Mouse (Mus musculus) retina, postnatal 1 day (tissue): ENCODE data around the gene Ly6g6f.

Experiments
- DNase-seq: peaks from one replicate; pipeline ENCODE4 v3.0.0-alpha.2; 2012

The Ly6g6f gene

GRCm38 (mm10) chr17:35077285-35077684, 8.1 kb downstream of the Ly6g6f start:
- DNase-seq: no peak

GRCm38 (mm10) chr17:35076507-35077176, 8.8 kb downstream of the Ly6g6f start, which contains the start of gene Ly6g6e:
Ly6g6e (plus strand) TSS chr17:35076902.
- DNase-seq: no peak

- DNase-seq: no peak
Measured at GRCm38 (mm10) chr17:35074097-35074496, 11.3 kb downstream of the Ly6g6f start.

GRCm38 (mm10) chr17:35071454-35071853, 14.0 kb downstream of the Ly6g6f start:
- no peak for DNase-seq

GRCm38 (mm10) chr17:35070556-35071229, 14.7 kb downstream of the Ly6g6f start:
- DNase-seq: no peak

- no peak for DNase-seq
Measured at GRCm38 (mm10) chr17:35068213-35068914, 17.0 kb downstream of the Ly6g6f start.

GRCm38 (mm10) chr17:35066084-35066483, 19.3 kb downstream of the Ly6g6f start, which contains the start of gene Mpig6b:
Mpig6b (minus strand) TSS chr17:35066184.
- DNase-seq: no peak

GRCm38 (mm10) chr17:35064951-35065947, 20.2 kb downstream of the Ly6g6f start, which contains the start of gene Ly6g6c:
Ly6g6c (plus strand) TSS chr17:35065388.
- peak; percentile 40 for DNase-seq

- DNase-seq: no peak
Measured at GRCm38 (mm10) chr17:35064378-35064877, 21.0 kb downstream of the Ly6g6f start.

GRCm38 (mm10) chr17:35063466-35063865, 21.9 kb downstream of the Ly6g6f start:
- DNase-seq: no peak

GRCm38 (mm10) chr17:35061299-35061698, 24.1 kb downstream of the Ly6g6f start:
- DNase-seq: no peak

- no peak for DNase-seq
Measured at GRCm38 (mm10) chr17:35060737-35061297, 24.6 kb downstream of the Ly6g6f start.

- DNase-seq: no peak
Measured at GRCm38 (mm10) chr17:35060071-35060470, 25.3 kb downstream of the Ly6g6f start.

- DNase-seq: peak; percentile 96
Measured at GRCm38 (mm10) chr17:35058911-35059892, 26.2 kb downstream of the Ly6g6f start, which contains the start of gene Ddah2. Ddah2 (plus strand) TSS chr17:35059035.

- no peak for DNase-seq
Measured at GRCm38 (mm10) chr17:35058316-35058715, 27.1 kb downstream of the Ly6g6f start.

GRCm38 (mm10) chr17:35057090-35057489, 28.3 kb downstream of the Ly6g6f start:
- DNase-seq: no peak

- no peak for DNase-seq
Measured at GRCm38 (mm10) chr17:35055691-35056495, 29.5 kb downstream of the Ly6g6f start.

GRCm38 (mm10) chr17:35052271-35052798, 33.1 kb downstream of the Ly6g6f start:
- no peak for DNase-seq
